Comparison of ENCODE assay signal across 7 mouse cellular contexts in genomic region chr14:22905741-22906667, GRCm38 (mm10).
A peak's percentile ranks its signal among the peaks of the same experiment; 100 is the strongest.
DNase-seq lines count a peak whose midpoint lies in the region; ATAC-seq and TF ChIP-seq lines count a peak whose summit lies in the region.

No protein-coding gene starts in this region.

- DNase-seq in layer of hippocampus, adult 2 months (ENCODE audit: low spot score in 2 of 2): peak in 1 of 2 experiments; percentile 14
- no peak for DNase-seq in layer of hippocampus, postnatal 25 days (ENCODE audit: extremely low spot score in 1 of 2, low spot score in 1 of 2)
- peak; percentile 17 for DNase-seq in forelimb bud, embryonic 11.5 days (ENCODE audit: low read depth, low spot score)
- DNase-seq in limb, embryonic 10.5 days (ENCODE audit: low spot score): peak; percentile 51
- no peak for DNase-seq in frontal cortex, postnatal 25 days (ENCODE audit: low spot score in 2 of 2)

- WGBS in limb, embryonic 10.5 days: 71% methylated on average over 7 of the region's 7 CpGs
- 70% methylated on average over 7 of the region's 7 CpGs for WGBS in olfactory bulb, adult 2 months

- no peak for ATAC-seq in monocyte, adult 5-6 weeks (replicated peaks; ENCODE audit: insufficient number of reproducible peaks, low FRiP score, low TSS enrichment, poor library complexity, severe bottlenecking)

- peaks cover 40% of the 10 kb centered on the region for H3K4me1 ChIP-seq in limb, embryonic 10.5 days
- no peaks in the 10 kb centered on the region for H3K4me1 ChIP-seq in olfactory bulb, adult 2 months (ENCODE audit: control insufficient read depth, insufficient read depth, low read length)

- no peaks in the 10 kb centered on the region for H3K27me3 ChIP-seq in limb, embryonic 10.5 days (ENCODE audit: low read depth, poor library complexity, severe bottlenecking)

- no peaks in the 10 kb centered on the region for H3K9me3 ChIP-seq in limb, embryonic 10.5 days (replicated peaks)

- no peak for TF ChIP-seq POLR2A in olfactory bulb, adult 2 months (IDR thresholded peaks at IDR 0.05; ENCODE audit: insufficient read depth, low read depth, low read length)

- H3K36me3 ChIP-seq in limb, embryonic 10.5 days: no peaks in the 10 kb centered on the region

- no peak overlapping the region for H3K4me3 ChIP-seq in layer of hippocampus, adult 2 months
- no peak overlapping the region for H3K4me3 ChIP-seq in limb, embryonic 10.5 days
- no peak overlapping the region for H3K4me3 ChIP-seq in olfactory bulb, adult 2 months (ENCODE audit: insufficient read depth, low read depth, low read length)

- peak overlapping the region; percentile 83 for H3K27ac ChIP-seq in layer of hippocampus, adult 2 months
- peak overlapping the region; percentile 64 for H3K27ac ChIP-seq in limb, embryonic 10.5 days
- H3K27ac ChIP-seq in olfactory bulb, adult 2 months (ENCODE audit: insufficient read depth, low read depth, low read length): peak overlapping the region; percentile 63

- no peak for TF ChIP-seq CTCF in layer of hippocampus, adult 2 months (conservative IDR thresholded peaks at IDR 0.05)
- TF ChIP-seq CTCF in olfactory bulb, adult 2 months (IDR thresholded peaks at IDR 0.05; ENCODE audit: insufficient read depth, low read depth, low read length): no peak

Comparison
In these comparisons a context has a peak if more than half of its experiments do, and no peak if none do; other contexts are left out.
1. DNase-seq: peak in forelimb bud, embryonic 11.5 days (single experiment) and limb, embryonic 10.5 days (single experiment); none in layer of hippocampus, postnatal 25 days (0 of 2) and frontal cortex, postnatal 25 days (0 of 2).
2. Peak in every context shown above with its lines, with median percentiles within 50 percentile points of each other: H3K27ac ChIP-seq.